Mouse (Mus musculus): Measurements from ENCODE around the gene Inpp5d.

The Inpp5d gene

GRCm38 (mm10) chr1:87623977-87624666 lies 4.0 kb downstream of the Inpp5d start:
- DNase-seq (ENCODE audit: low spot score in 2 of 2), result no peak

GRCm38 (mm10) chr1:87624826-87625225 lies 4.7 kb downstream of the Inpp5d start:
- no peak for DNase-seq (ENCODE audit: low spot score in 2 of 2)

- DNase-seq (ENCODE audit: low spot score in 2 of 2), result no peak
These were observed 5.3 kb downstream of the Inpp5d start for GRCm38 (mm10) chr1:87625254-87626025.

GRCm38 (mm10) chr1:87626344-87626743 lies 6.2 kb downstream of the Inpp5d start:
- no peak for DNase-seq (ENCODE audit: low spot score in 2 of 2)

GRCm38 (mm10) chr1:87628085-87628484 lies 8.0 kb downstream of the Inpp5d start:
- DNase-seq (ENCODE audit: low spot score in 2 of 2), result no peak

GRCm38 (mm10) chr1:87631584-87631983 lies 11.5 kb downstream of the Inpp5d start:
- DNase-seq (ENCODE audit: low spot score in 2 of 2), result no peak

GRCm38 (mm10) chr1:87632163-87632562 lies 12.1 kb downstream of the Inpp5d start:
- DNase-seq (ENCODE audit: low spot score in 2 of 2), result no peak

- no peak for DNase-seq (ENCODE audit: low spot score in 2 of 2)
These were observed 16.6 kb downstream of the Inpp5d start for GRCm38 (mm10) chr1:87636716-87637117.

GRCm38 (mm10) chr1:87637121-87637877 lies 17.2 kb downstream of the Inpp5d start:
- DNase-seq (ENCODE audit: low spot score in 2 of 2), result no peak

GRCm38 (mm10) chr1:87637878-87638600 lies 17.9 kb downstream of the Inpp5d start:
- DNase-seq (ENCODE audit: low spot score in 2 of 2), result no peak

- no peak for DNase-seq (ENCODE audit: low spot score in 2 of 2)
These were observed 19.6 kb downstream of the Inpp5d start for GRCm38 (mm10) chr1:87639724-87640123.

GRCm38 (mm10) chr1:87640165-87640661 lies 20.1 kb downstream of the Inpp5d start:
- DNase-seq (ENCODE audit: low spot score in 2 of 2), result no peak

- DNase-seq (ENCODE audit: low spot score in 2 of 2), result no peak
These were observed 22.9 kb downstream of the Inpp5d start for GRCm38 (mm10) chr1:87643016-87643415.

- peak in 1 of 2 experiments; percentile 37 for DNase-seq (ENCODE audit: low spot score in 2 of 2)
These were observed 24.9 kb downstream of the Inpp5d start for GRCm38 (mm10) chr1:87645041-87645440.

GRCm38 (mm10) chr1:87645748-87646147 lies 25.6 kb downstream of the Inpp5d start:
- DNase-seq (ENCODE audit: low spot score in 2 of 2), result no peak

- no peak for DNase-seq (ENCODE audit: low spot score in 2 of 2)
These were observed 27.7 kb downstream of the Inpp5d start for GRCm38 (mm10) chr1:87647820-87648219.

GRCm38 (mm10) chr1:87648657-87649056 lies 28.5 kb downstream of the Inpp5d start:
- DNase-seq (ENCODE audit: low spot score in 2 of 2), result no peak

- no peak for DNase-seq (ENCODE audit: low spot score in 2 of 2)
These were observed 29.2 kb downstream of the Inpp5d start for GRCm38 (mm10) chr1:87649219-87649805.

GRCm38 (mm10) chr1:87649958-87650474 lies 29.9 kb downstream of the Inpp5d start:
- DNase-seq (ENCODE audit: low spot score in 2 of 2), result no peak

GRCm38 (mm10) chr1:87650611-87651079 lies 30.5 kb downstream of the Inpp5d start:
- DNase-seq (ENCODE audit: low spot score in 2 of 2), result no peak

GRCm38 (mm10) chr1:87651436-87651835 lies 31.3 kb downstream of the Inpp5d start:
- DNase-seq (ENCODE audit: low spot score in 2 of 2), result no peak

All from cerebellum, postnatal 4 days (tissue).